Mouse (Mus musculus) lung, embryonic 16.5 days (tissue): Measurements from ENCODE around the gene Edn2. TPM values are rescaled to one million over a fixed set of nuclear protein-coding genes. Genes with fewer than 3 reads are reported as not detected.

ENCODE experiments used
- ATAC-seq: fragments of 200-750 bp; cut with Nextera tagmentation; 2 replicates; pipeline ENCODE4 v1.8.0; 2017; ENCODE audit warnings: low read depth, mild to moderate bottlenecking, moderate library complexity
- H3K27ac ChIP-seq: fragments of 300-500 bp; sonication (generic); 2 replicates; pipeline ENCODE4 v1.5.1; 2014; ENCODE audit warnings: mild to moderate bottlenecking, control low read depth, low read length
- H3K27me3 ChIP-seq: fragments of 300-500 bp; sonication (generic); 2 replicates; pipeline ENCODE4 v1.6.1; 2014; ENCODE audit warnings: low read depth, low read length, mixed read lengths; ENCODE audit not compliant: control insufficient read depth, insufficient read depth
- H3K36me3 ChIP-seq: fragments of 300-500 bp; sonication (generic); 2 replicates; pipeline ENCODE4 v1.6.1; 2014; ENCODE audit warnings: low read length; ENCODE audit not compliant: control insufficient read depth, insufficient read depth
- H3K4me1 ChIP-seq: fragments of 300-500 bp; sonication (generic); replicated peaks from 2 replicates; pipeline ENCODE4 v1.6.1; 2014; ENCODE audit warnings: low read length, mixed read lengths; ENCODE audit not compliant: control insufficient read depth, insufficient read depth
- H3K4me2 ChIP-seq: fragments of 300-500 bp; sonication (generic); 2 replicates; pipeline ENCODE4 v1.6.1; 2014; ENCODE audit warnings: low read depth, low read length, control low read depth
- H3K4me3 ChIP-seq: fragments of 300-500 bp; sonication (generic); 2 replicates; pipeline ENCODE4 v1.5.1; 2014; ENCODE audit warnings: mild to moderate bottlenecking, low read length, control low read depth
- H3K9ac ChIP-seq: fragments of 300-500 bp; sonication (generic); 2 replicates; pipeline ENCODE4 v1.6.1; 2014; ENCODE audit warnings: low read length, control low read depth
- H3K9me3 ChIP-seq: fragments of 300-500 bp; sonication (generic); 2 replicates; pipeline ENCODE4 v1.6.1; 2016; ENCODE audit warnings: low read length; ENCODE audit not compliant: control insufficient read depth
- WGBS: fragments of 180-500 bp; shearing (Covaris S2); extraction: QIAGEN DNeasy Blood & Tissue Kit; methylation state at CpG from one replicate; pipeline ENCODE4 v1.1.7; 2014; 5-methylcytosine and 5-hydroxymethylcytosine counted together
- polyA plus RNA-seq: library from polyadenylated mRNA; unstranded; fragments of >200 nt; fragmentation: Nextera tagmentation; extraction: Ambion mirVana; gene quantifications from 2 replicates; pipeline ENCODE4 v1.2.1, GENCODE M21; 2015

Gene Edn2
- polyA plus RNA-seq, 1 experiment from 2014 or later = 0.74 TPM

GRCm38 (mm10) chr4:120150345-120150920, 10.6 kb upstream of the Edn2 start:
- Histone ChIP-seq H3K4me1 (peaks cover 22% of the 10 kb centered on the region), H3K36me3 (no peaks in the 10 kb centered on the region), H3K9ac (no peak overlapping the region), H3K27ac (no peak overlapping the region), H3K9me3 (no peaks in the 10 kb centered on the region), H3K4me2 (no peak overlapping the region), H3K27me3 (no peaks in the 10 kb centered on the region), H3K4me3 (no peak overlapping the region)
- 51% methylated on average over 6 of the region's 6 CpGs for WGBS
- ATAC-seq = no peak

- 75% methylated on average over 6 of the region's 6 CpGs for WGBS
- no peaks in the 10 kb centered on the region for H3K27me3 ChIP-seq
- H3K4me2 ChIP-seq = no peak overlapping the region
- H3K9ac ChIP-seq = no peak overlapping the region
- ATAC-seq = no peak
- no peaks in the 10 kb centered on the region for H3K36me3 ChIP-seq
- peaks cover 14% of the 10 kb centered on the region for H3K4me1 ChIP-seq
- no peak overlapping the region for H3K4me3 ChIP-seq
- no peaks in the 10 kb centered on the region for H3K9me3 ChIP-seq
- H3K27ac ChIP-seq = no peak overlapping the region
These were observed 9.1 kb upstream of the Edn2 start for GRCm38 (mm10) chr4:120151906-120152305.

GRCm38 (mm10) chr4:120152648-120153047, 8.4 kb upstream of the Edn2 start:
- H3K9me3 ChIP-seq = no peaks in the 10 kb centered on the region
- peaks cover 14% of the 10 kb centered on the region for H3K4me1 ChIP-seq
- H3K9ac ChIP-seq = no peak overlapping the region
- H3K27ac ChIP-seq = no peak overlapping the region
- ATAC-seq = no peak
- H3K4me3 ChIP-seq = no peak overlapping the region
- H3K27me3 ChIP-seq = no peaks in the 10 kb centered on the region
- H3K4me2 ChIP-seq = no peak overlapping the region
- H3K36me3 ChIP-seq = no peaks in the 10 kb centered on the region
- 52% methylated on average over 4 of the region's 4 CpGs for WGBS

DNA sequence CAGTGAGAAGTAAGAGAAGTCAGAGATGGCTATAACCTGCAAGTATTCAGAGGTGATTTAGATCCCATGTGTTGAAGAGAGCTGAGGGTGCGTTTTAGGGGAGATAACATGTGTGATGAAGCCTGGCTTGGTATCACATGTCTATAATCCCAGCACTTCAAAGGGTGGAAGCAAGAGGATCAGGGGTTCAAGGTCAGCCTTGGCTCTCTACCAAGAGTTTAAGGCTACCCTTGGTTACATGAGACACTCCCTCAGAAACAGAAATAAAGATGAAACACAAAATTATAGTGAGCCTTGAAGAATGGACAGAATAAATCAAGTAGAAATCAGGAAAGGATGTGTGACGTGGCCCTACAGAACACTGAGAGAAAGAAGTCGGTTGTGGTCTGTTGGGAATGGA, 7.3 kb upstream of the Edn2 start:
- Histone ChIP-seq H3K27me3 (no peaks in the 10 kb centered on the region), H3K9me3 (no peaks in the 10 kb centered on the region), H3K9ac (no peak overlapping the region), H3K27ac (no peak overlapping the region), H3K4me3 (no peak overlapping the region), H3K36me3 (no peaks in the 10 kb centered on the region), H3K4me1 (peaks cover 8% of the 10 kb centered on the region), H3K4me2 (no peak overlapping the region)
- 74% methylated on average over 3 of the region's 3 CpGs for WGBS
- no peak for ATAC-seq

- 49% methylated on average over 5 of the region's 5 CpGs for WGBS
- no peak for ATAC-seq
- Histone ChIP-seq H3K4me3 (no peak overlapping the region), H3K9ac (no peak overlapping the region), H3K9me3 (no peaks in the 10 kb centered on the region), H3K36me3 (no peaks in the 10 kb centered on the region), H3K4me1 (peaks cover 24% of the 10 kb centered on the region), H3K4me2 (no peak overlapping the region), H3K27ac (no peak overlapping the region), H3K27me3 (no peaks in the 10 kb centered on the region)
These were observed 2.2 kb upstream of the Edn2 start for GRCm38 (mm10) chr4:120158714-120159310.

DNA sequence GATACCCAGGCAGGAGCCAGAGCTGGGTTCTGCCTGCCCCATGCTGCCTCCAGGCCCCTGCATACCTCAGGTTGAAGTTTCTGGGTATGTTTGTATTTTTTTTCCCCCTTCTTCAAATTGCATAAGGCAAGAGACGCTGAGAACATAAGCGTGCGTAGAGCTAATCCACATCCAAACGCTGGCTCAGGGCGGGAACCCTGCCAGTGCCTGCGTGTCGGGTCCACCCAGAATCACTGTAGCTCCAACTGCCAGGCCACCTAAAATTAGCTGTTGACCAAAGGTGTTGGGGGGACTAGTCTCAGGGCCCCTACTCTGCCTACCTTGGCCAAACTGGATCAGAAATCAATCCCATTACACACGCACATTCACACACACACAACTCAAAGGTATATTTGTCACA, 1.6 kb downstream of the Edn2 start:
- Histone ChIP-seq H3K4me1 (peaks cover 24% of the 10 kb centered on the region), H3K27me3 (no peaks in the 10 kb centered on the region), H3K4me3 (no peak overlapping the region), H3K9me3 (no peaks in the 10 kb centered on the region), H3K9ac (no peak overlapping the region), H3K27ac (no peak overlapping the region), H3K36me3 (no peaks in the 10 kb centered on the region), H3K4me2 (no peak overlapping the region)
- no peak for ATAC-seq
- WGBS = 67% methylated on average over 8 of the region's 8 CpGs

DNA sequence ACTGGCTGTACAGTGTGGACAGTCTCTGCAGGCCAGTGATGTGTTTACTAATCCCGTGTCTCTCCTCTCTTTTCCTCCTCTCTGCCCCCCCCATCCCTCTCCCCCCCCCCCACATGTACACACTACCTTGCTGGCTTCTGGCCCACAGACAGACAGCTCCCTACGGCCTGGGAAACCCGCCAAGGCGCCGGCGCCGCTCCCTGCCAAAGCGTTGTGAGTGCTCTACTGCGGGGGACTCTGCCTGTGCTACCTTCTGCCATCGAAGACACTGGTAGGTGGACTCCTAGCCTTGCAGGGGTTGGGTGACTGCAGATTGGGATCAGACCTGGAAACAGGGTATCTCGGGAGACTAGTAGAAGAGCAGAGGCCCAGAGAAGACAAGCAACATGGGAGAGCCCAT, 2.2 kb downstream of the Edn2 start:
- Histone ChIP-seq H3K27me3 (no peaks in the 10 kb centered on the region), H3K36me3 (no peaks in the 10 kb centered on the region), H3K4me3 (no peak overlapping the region), H3K4me2 (no peak overlapping the region), H3K27ac (no peak overlapping the region), H3K4me1 (peaks cover 24% of the 10 kb centered on the region), H3K9me3 (no peaks in the 10 kb centered on the region), H3K9ac (no peak overlapping the region)
- peak; percentile 39 for ATAC-seq
- WGBS = 14% methylated on average over 11 of the region's 11 CpGs

- Histone ChIP-seq H3K36me3 (no peaks in the 10 kb centered on the region), H3K4me3 (no peak overlapping the region), H3K9me3 (no peaks in the 10 kb centered on the region), H3K4me2 (no peak overlapping the region), H3K27me3 (no peaks in the 10 kb centered on the region), H3K4me1 (peaks cover 24% of the 10 kb centered on the region), H3K27ac (no peak overlapping the region), H3K9ac (no peak overlapping the region)
- no peak for ATAC-seq
- 80% methylated on average over 5 of the region's 5 CpGs for whole genome bisulfite sequencing
These were observed 3.3 kb downstream of the Edn2 start for GRCm38 (mm10) chr4:120164316-120164715.

DNA sequence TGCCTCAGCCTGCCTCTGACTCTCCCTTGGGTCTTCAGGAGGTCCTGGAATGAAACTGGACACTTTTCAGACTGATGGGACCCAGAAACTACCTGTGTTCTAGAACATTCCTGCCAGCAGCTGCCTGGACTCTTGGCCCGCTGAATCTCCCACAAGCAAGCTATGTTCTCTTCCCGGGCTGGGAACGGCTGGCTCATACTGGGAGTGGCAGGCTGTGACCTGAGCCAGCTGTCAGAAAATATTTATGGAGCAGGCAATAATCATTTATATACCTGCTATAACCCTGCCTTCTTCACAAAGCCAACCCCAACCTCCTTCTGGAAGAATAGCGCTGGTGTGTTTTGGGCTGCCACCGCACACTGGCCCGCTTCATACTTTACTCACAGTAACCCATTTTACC, 6.8 kb downstream of the Edn2 start:
- Histone ChIP-seq H3K4me1 (peaks cover 15% of the 10 kb centered on the region), H3K36me3 (no peaks in the 10 kb centered on the region), H3K9ac (no peak overlapping the region), H3K27me3 (no peaks in the 10 kb centered on the region), H3K4me2 (no peak overlapping the region), H3K4me3 (no peak overlapping the region), H3K27ac (no peak overlapping the region), H3K9me3 (no peaks in the 10 kb centered on the region)
- no peak for ATAC-seq
- WGBS = 87% methylated on average over 6 of the region's 6 CpGs

- H3K9me3 ChIP-seq = no peaks in the 10 kb centered on the region
- peaks cover 11% of the 10 kb centered on the region for H3K4me1 ChIP-seq
- no peak overlapping the region for H3K9ac ChIP-seq
- no peaks in the 10 kb centered on the region for H3K36me3 ChIP-seq
- no peaks in the 10 kb centered on the region for H3K27me3 ChIP-seq
- WGBS = 78% methylated on average over 4 of the region's 4 CpGs
- H3K4me3 ChIP-seq = no peak overlapping the region
- H3K4me2 ChIP-seq = no peak overlapping the region
- ATAC-seq = no peak
- H3K27ac ChIP-seq = no peak overlapping the region
These were observed 7.3 kb downstream of the Edn2 start for GRCm38 (mm10) chr4:120168346-120168745.
